Mouse (Mus musculus): ENCODE data around the gene Tepsin.
A peak's percentile ranks its signal among the peaks of the same experiment; 100 is the strongest.

Gene Tepsin

GRCm38 (mm10) chr11:120110554-120110953 is 12.0 kb upstream of the Tepsin start:
- DNase-seq (ENCODE audit: low spot score) = no peak

- DNase-seq (ENCODE audit: low spot score) = no peak
Measured at GRCm38 (mm10) chr11:120109558-120110210, 11.2 kb upstream of the Tepsin start.

- DNase-seq (ENCODE audit: low spot score) = no peak
Measured at GRCm38 (mm10) chr11:120107796-120108195, 9.3 kb upstream of the Tepsin start.

DNA sequence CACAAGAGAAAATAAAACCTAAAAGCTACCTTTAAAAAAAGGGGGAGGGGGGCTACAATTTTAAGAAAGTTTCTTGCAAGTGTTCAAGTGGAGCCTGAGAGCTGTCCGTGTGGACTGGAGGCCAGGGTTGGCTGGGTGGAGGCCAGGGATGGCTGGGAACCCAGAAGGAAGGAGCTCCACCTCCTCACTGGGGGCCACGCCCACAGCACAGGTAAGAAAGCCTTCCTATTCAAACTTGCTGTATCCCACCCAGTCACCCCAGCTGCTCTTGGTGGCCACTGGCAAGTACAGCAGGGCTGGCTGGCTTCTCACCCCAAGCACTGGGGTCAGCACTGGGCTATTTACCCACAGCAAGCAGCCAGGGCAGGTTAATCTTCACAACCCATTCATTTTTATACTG is 8.5 kb upstream of the Tepsin start:
- DNase-seq (ENCODE audit: low spot score) = no peak

GRCm38 (mm10) chr11:120103431-120103997 is 5.0 kb upstream of the Tepsin start:
- no peak for DNase-seq (ENCODE audit: low spot score)

- DNase-seq (ENCODE audit: low spot score) = peak; percentile 57
Measured at GRCm38 (mm10) chr11:120101036-120101435, 2.5 kb upstream of the Tepsin start.

DNA sequence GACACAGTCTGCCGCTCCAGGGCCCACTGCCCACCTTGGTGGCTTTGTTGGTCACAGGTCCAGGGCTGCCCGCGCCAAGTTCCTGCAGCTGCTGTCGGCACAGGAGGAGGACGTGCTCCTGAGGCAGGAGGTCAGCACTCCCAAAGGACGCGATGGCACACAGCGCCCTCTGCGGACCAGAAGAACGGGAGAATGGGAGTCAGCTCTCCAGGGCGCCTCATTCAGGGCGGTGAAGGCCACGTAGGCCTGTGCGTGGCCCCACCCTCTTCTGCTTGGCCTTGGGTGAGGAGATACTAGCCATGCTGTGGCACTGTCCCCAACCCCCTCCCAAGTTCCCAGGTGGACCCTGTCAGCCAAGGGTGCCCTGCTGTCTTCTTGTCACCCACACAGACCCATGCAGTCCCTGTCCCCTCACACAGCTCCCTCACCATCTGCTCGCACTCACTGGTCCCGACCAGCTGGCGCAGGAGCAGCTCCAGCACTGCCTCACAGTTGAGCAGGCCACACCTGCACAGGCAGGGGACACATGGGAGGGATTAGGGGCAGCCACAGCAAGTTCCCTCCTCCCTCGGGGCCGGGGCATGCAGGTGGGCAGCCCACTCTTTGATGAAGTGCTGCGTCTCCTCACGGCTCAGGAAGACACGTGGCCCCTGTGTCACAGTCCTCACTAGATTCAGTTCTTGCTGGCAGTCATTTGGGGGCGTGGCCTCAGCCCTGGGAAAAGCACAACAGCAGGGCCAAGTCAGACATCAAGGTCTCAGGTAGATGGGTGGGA is 5.5 kb downstream of the Tepsin start:
- no peak for DNase-seq (ENCODE audit: low spot score)

- no peak for DNase-seq (ENCODE audit: low spot score)
Measured at GRCm38 (mm10) chr11:120090661-120091060, 7.9 kb downstream of the Tepsin start.

GRCm38 (mm10) chr11:120086702-120087152 is 11.8 kb downstream of the Tepsin start, which contains the start of gene Cep131:
TSS of gene Cep131 (minus strand) at chr11:120086827.
- DNase-seq (ENCODE audit: low spot score) = peak; percentile 96

DNA sequence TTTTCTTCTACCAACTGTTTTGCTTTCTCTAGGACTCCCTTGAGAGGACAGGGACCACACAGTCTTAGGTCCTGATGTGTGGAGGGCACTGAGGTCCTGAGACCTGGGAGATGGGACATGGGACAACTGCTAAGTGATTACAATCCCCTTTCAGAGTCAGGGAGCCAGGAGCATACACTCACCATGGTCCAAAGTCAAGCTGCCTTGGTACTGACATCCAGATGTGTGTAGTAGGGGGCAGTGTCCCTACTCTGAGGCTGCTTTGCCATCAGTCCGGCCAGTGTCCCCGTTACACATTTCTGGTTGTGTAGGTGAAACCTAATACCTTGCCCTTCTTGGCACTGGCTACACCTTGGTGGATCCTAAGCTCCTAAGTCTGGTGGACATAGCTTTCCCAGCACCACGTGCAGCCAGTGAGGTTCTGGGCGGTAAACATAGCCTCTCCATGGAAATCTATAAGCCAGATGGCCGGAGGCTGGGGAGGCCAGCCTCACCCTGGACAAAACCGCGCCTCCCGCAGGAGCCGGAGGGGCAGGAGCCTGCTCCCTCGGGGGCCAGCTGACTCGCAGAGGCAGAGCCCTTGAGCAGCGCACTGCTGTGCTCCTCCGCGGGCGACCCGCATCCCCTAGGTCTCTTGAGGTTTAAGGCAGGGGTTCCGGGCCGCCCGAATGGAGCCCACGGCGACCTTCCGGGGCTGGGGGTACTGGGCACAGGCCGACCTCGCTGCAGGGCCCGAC is 12.5 kb downstream of the Tepsin start:
- peak; percentile 17 for DNase-seq (ENCODE audit: low spot score)

- no peak for DNase-seq (ENCODE audit: low spot score)
Measured at GRCm38 (mm10) chr11:120080282-120080681, 18.2 kb downstream of the Tepsin start.

- DNase-seq (ENCODE audit: low spot score) = no peak
Measured at GRCm38 (mm10) chr11:120076191-120076590, 22.3 kb downstream of the Tepsin start.

DNA sequence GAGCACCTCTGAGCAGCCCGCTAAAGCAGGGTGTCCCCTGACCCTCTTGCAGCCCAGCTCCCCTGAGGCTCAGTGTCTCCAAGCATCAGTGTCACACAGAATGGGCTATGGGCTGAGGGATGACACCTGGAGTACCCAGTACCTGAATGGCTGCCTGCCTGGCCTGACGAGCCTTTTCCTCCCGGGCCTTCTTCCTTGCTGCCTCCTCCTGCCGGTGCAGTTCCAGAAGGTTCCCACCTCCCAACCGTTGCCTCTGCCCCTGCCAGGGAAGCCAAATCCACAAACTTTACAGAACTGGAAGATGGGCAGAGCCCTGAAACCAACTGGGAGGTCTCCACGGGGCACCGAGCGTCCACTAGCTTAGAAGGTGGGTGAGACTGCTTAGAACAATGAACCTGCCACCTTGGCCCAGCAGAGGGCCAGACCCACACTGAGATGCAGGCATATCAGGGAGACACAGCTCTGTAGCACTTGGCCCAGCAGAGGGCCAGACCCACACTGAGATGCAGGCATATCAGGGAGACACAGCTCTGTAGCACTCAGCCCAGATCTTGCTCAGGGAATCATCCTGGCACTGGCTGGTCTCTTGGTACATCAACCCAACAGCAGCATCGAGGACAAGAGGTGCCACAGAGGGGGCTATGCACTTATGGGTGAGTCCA is 25.4 kb downstream of the Tepsin start:
- no peak for DNase-seq (ENCODE audit: low spot score)

GRCm38 (mm10) chr11:120071731-120072320 is 26.7 kb downstream of the Tepsin start:
- no peak for DNase-seq (ENCODE audit: low spot score)

DNA sequence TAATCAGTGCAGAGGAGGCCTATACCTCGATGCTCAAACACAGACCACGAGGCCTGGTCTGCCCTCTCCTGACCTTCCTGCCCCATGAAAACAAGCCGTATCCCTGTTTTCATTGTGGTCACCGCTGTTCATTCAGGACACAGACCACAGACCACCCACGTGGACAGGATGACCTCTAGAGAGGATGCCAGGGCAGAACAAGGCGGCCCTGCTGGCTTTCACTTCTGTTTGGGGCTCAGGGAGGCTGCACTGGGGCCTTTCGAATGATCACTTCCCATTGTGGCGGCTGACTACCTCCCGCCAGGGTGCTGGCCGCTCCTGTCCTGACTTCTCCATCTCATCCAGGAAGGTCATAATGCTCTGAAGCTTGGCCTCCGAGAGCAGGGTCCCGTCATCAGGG is 27.5 kb downstream of the Tepsin start:
- no peak for DNase-seq (ENCODE audit: low spot score)

DNA sequence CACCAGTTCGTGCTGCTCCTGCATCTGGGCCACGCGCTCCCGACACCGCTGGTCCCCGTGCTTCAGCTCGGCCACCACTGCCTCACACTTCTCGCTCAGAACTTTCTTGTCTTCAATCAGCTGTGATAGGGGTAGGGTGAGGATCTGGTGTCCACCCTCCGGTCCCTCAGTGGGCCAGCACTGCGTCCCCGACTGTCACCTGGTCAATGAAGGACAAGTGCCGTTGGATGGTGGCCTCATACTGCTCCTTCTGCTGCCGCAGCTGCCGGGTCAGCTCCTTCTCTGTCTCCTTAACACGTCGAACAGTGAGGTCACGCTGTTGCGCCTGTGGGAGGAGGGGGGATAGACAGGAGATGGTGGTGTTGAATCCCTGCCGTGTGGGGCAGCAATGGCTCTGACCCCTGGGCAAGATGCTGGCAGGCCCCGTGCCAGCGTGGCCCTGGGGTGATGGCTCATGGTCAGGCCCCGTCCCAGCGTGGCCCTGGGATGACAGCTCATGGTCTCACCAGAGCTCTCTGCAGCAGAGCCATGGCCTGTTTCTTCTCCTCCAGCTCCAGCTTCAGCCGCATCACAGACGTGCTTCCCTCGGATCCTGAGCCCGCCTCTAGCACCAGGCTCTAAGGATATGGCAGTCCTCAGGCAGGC is 28.1 kb downstream of the Tepsin start:
- DNase-seq (ENCODE audit: low spot score) = no peak

DNA sequence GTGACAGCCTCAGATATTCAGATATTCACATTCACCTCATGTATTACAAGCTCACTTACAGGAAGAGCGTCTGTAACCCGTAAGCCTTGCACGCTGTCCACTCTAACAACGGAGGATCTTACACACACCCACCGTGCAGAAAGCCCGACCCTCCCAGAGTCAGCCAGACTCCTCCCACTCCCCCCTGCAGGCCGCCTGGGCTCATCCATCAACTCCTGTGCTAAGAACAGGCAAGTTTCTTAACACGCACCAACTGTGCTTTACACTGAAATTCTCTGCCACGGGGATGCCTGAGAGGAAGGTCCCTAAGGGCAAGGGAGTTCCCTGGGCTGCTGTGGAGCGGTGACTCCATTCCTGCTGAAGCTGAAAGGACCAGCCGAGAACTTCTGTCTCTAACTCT is 29.3 kb downstream of the Tepsin start:
- no peak for DNase-seq (ENCODE audit: low spot score)

DNA sequence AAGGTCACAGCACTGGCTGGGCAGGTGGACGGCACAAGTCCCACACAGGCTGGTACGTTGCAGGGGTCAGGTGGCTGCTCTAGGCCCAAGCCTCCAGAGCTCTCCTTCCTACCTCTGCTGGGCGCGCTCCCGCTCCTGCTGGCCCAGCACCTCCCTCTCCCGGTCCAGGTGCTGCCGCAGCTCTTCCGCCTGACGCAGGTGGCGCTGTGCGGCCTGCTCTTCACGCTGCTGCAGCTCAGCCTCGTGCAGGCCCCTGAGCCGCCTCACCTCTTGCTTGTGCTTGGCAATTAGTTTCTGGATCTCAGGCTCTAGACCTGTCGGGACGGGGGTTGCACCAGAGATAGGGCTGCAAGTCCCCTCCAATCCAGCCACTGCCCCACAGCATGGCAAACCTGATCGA is 30.7 kb downstream of the Tepsin start:
- DNase-seq (ENCODE audit: low spot score) = no peak

DNA sequence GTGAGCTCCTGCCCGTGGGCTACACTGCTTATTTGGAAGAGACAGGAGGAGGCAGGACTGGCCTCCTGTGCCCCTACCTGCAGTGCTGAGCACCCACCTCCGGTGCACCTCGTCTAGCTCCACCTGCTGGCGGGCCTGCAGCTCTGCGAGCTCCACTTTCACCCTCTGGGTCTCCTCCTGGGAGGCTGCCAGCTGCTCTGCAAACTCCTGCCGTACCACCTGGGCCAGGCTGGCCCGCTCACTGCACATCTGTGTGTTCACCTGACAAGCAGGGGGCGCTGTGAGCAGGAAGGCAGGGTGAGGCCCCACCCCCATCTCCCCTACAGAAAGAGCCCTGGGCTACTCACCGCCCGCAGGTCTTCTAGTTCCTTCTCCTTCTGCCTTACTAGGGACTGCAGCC is 33.2 kb downstream of the Tepsin start:
- peak; percentile 31 for DNase-seq (ENCODE audit: low spot score)

- DNase-seq (ENCODE audit: low spot score) = no peak
Measured at GRCm38 (mm10) chr11:120064668-120065040, 33.9 kb downstream of the Tepsin start.
